Mouse (Mus musculus) myocyte (in vitro differentiated cells): ENCODE results near the gene Gpc5. TPM values are rescaled to one million over a fixed set of nuclear protein-coding genes. Genes with fewer than 3 reads are reported as not detected.

ENCODE experiments used
- H3K27me3 ChIP-seq: one replicate; pipeline ENCODE4 v1.6.1; 2011; ENCODE audit not compliant: control insufficient read depth, insufficient read depth, insufficient read length
- H3K36me3 ChIP-seq: one replicate; pipeline ENCODE4 v1.6.1; 2011; ENCODE audit not compliant: control insufficient read depth, insufficient read depth
- H3K4me2 ChIP-seq: one replicate; pipeline ENCODE4 v1.6.1; 2011; ENCODE audit warnings: low read depth, control low read depth
- H3K4me3 ChIP-seq: one replicate; pipeline ENCODE4 v1.5.1; 2011; ENCODE audit warnings: mild to moderate bottlenecking, control low read depth, moderate library complexity
- H3K79me2 ChIP-seq: one replicate; pipeline ENCODE4 v1.6.1; 2011; ENCODE audit not compliant: control insufficient read depth, insufficient read depth
- H3ac ChIP-seq: one replicate; pipeline ENCODE4 v1.6.1; 2011; ENCODE audit not compliant: control insufficient read depth, insufficient read length
- CEBPB ChIP-seq: IDR thresholded peaks from 2 replicates; pipeline ENCODE4 v1.6.1; 2011; ENCODE audit warnings: mild to moderate bottlenecking, moderate library complexity; ENCODE audit not compliant: poor library complexity, insufficient read depth, severe bottlenecking
- E2F4 ChIP-seq: IDR thresholded peaks from one replicate; pipeline ENCODE4 v1.6.1; 2011; ENCODE audit warnings: mild to moderate bottlenecking, control low read depth, moderate library complexity; ENCODE audit not compliant: insufficient read depth
- MAX ChIP-seq: IDR thresholded peaks from one replicate; pipeline ENCODE4 v1.6.1; 2011; ENCODE audit warnings: low read depth, mild to moderate bottlenecking, control low read depth
- MYOD1 ChIP-seq, 3 experiments: IDR thresholded peaks; one replicate each; pipeline ENCODE4 v1.6.1; 2011; ENCODE audit warnings: control low read depth in 2 of 3, low read depth in 2 of 3, mild to moderate bottlenecking in 2 of 3, moderate library complexity in 1 of 3; ENCODE audit not compliant: insufficient read length in 2 of 3, control insufficient read depth in 1 of 3
- MYOG ChIP-seq, 3 experiments: IDR thresholded peaks; one replicate each; pipeline ENCODE4 v1.6.1; 2011; ENCODE audit warnings: control low read depth in 2 of 3, low read depth in 2 of 3, mild to moderate bottlenecking in 2 of 3; ENCODE audit not compliant: insufficient read length in 2 of 3, control insufficient read depth in 1 of 3, insufficient read depth in 1 of 3
- POLR2A ChIP-seq: IDR thresholded peaks from one replicate; pipeline ENCODE4 v1.6.1; 2011; ENCODE audit warnings: low read depth, mild to moderate bottlenecking, control low read depth, moderate library complexity; ENCODE audit not compliant: insufficient read length
- POLR2AphosphoS2 ChIP-seq: IDR thresholded peaks from one replicate; pipeline ENCODE4 v1.6.1; 2011; ENCODE audit warnings: low read depth, control low read depth; ENCODE audit not compliant: insufficient read length
- REST ChIP-seq: IDR thresholded peaks from one replicate; pipeline ENCODE4 v1.6.1; 2011; ENCODE audit warnings: mild to moderate bottlenecking, control low read depth, moderate library complexity; ENCODE audit not compliant: insufficient read depth, insufficient read length
- SRF ChIP-seq: IDR thresholded peaks from one replicate; pipeline ENCODE4 v1.6.1; 2011; ENCODE audit warnings: low read depth; ENCODE audit not compliant: control insufficient read depth, insufficient read length
- TCF12 ChIP-seq: IDR thresholded peaks from one replicate; pipeline ENCODE4 v1.6.1; 2011; ENCODE audit warnings: mild to moderate bottlenecking, control low read depth; ENCODE audit not compliant: poor library complexity, insufficient read depth, severe bottlenecking
- TCF3 ChIP-seq: IDR thresholded peaks from one replicate; pipeline ENCODE4 v1.6.1; 2011; ENCODE audit warnings: low read depth, control low read depth; ENCODE audit not compliant: insufficient read length
- USF1 ChIP-seq: IDR thresholded peaks from one replicate; pipeline ENCODE4 v1.6.1; 2011; ENCODE audit warnings: low read depth, mild to moderate bottlenecking, control low read depth, moderate library complexity
- polyA plus RNA-seq: library from polyadenylated mRNA; unstranded; fragments of >200 nt; fragmentation: generic; extraction: Trizol; gene quantifications from one replicate; pipeline ENCODE4 v1.2.1, GENCODE M21; 2012; ENCODE audit warnings: missing spikeins

Gene Gpc5
- polyA plus RNA-seq, 1 experiment: not detected

GRCm38 (mm10) chr14:115270445-115270844, 178.4 kb downstream of the Gpc5 start:
- H3K4me2 ChIP-seq: no peak overlapping the region
- H3ac ChIP-seq: no peak overlapping the region
- H3K36me3 ChIP-seq: no peaks in the 10 kb centered on the region
- no peaks in the 10 kb centered on the region for H3K27me3 ChIP-seq
- TF ChIP-seq USF1 (no peak), REST (no peak), POLR2AphosphoS2 (no peak), E2F4 (no peak), MYOD1 (IDR thresholded peaks at IDR 0.05; ENCODE audit: control insufficient read depth in 1 of 3, insufficient read length in 2 of 3, low read depth in 2 of 3) (no peak), TCF3 (no peak), POLR2A (no peak), SRF (no peak), TCF12 (no peak), CEBPB (no peak), MYOG (IDR thresholded peaks at IDR 0.05; ENCODE audit: control insufficient read depth in 1 of 3, insufficient read depth in 1 of 3, insufficient read length in 2 of 3, low read depth in 2 of 3) (no peak), MAX (no peak)
- H3K79me2 ChIP-seq: no peaks in the 10 kb centered on the region
- H3K4me3 ChIP-seq: no peak overlapping the region

- Histone ChIP-seq H3K4me3 (no peak overlapping the region), H3ac (no peak overlapping the region), H3K4me2 (no peak overlapping the region), H3K36me3 (no peaks in the 10 kb centered on the region), H3K27me3 (no peaks in the 10 kb centered on the region), H3K79me2 (no peaks in the 10 kb centered on the region)
- TF ChIP-seq CEBPB (no peak), MYOD1 (IDR thresholded peaks at IDR 0.05; ENCODE audit: control insufficient read depth in 1 of 3, insufficient read length in 2 of 3, low read depth in 2 of 3) (no peak), SRF (no peak), POLR2AphosphoS2 (no peak), TCF3 (no peak), MAX (no peak), POLR2A (no peak), REST (no peak), TCF12 (no peak), USF1 (no peak), E2F4 (no peak), MYOG (IDR thresholded peaks at IDR 0.05; ENCODE audit: control insufficient read depth in 1 of 3, insufficient read depth in 1 of 3, insufficient read length in 2 of 3, low read depth in 2 of 3) (no peak)
Measured at GRCm38 (mm10) chr14:115282782-115283181, 190.8 kb downstream of the Gpc5 start.

- Histone ChIP-seq H3K79me2 (no peaks in the 10 kb centered on the region), H3ac (no peak overlapping the region), H3K4me2 (no peak overlapping the region), H3K4me3 (no peak overlapping the region), H3K36me3 (no peaks in the 10 kb centered on the region), H3K27me3 (no peaks in the 10 kb centered on the region)
- TF ChIP-seq MYOG (IDR thresholded peaks at IDR 0.05; ENCODE audit: control insufficient read depth in 1 of 3, insufficient read depth in 1 of 3, insufficient read length in 2 of 3, low read depth in 2 of 3) (no peak), TCF12 (no peak), USF1 (no peak), POLR2A (no peak), REST (no peak), TCF3 (no peak), CEBPB (no peak), SRF (no peak), MYOD1 (IDR thresholded peaks at IDR 0.05; ENCODE audit: control insufficient read depth in 1 of 3, insufficient read length in 2 of 3, low read depth in 2 of 3) (no peak), POLR2AphosphoS2 (no peak), MAX (no peak), E2F4 (no peak)
Measured at GRCm38 (mm10) chr14:115324247-115324646, 232.2 kb downstream of the Gpc5 start.

GRCm38 (mm10) chr14:115326426-115326825, 234.4 kb downstream of the Gpc5 start:
- H3K4me3 ChIP-seq: no peak overlapping the region
- H3ac ChIP-seq: no peak overlapping the region
- no peaks in the 10 kb centered on the region for H3K36me3 ChIP-seq
- H3K4me2 ChIP-seq: no peak overlapping the region
- no peak for TF ChIP-seq POLR2AphosphoS2
- TF ChIP-seq SRF: no peak
- TF ChIP-seq MAX: no peak
- no peak for TF ChIP-seq TCF3
- no peak for TF ChIP-seq REST
- no peak for TF ChIP-seq MYOD1 (IDR thresholded peaks at IDR 0.05; ENCODE audit: control insufficient read depth in 1 of 3, insufficient read length in 2 of 3, low read depth in 2 of 3)
- no peak for TF ChIP-seq USF1
- H3K79me2 ChIP-seq: no peaks in the 10 kb centered on the region
- H3K27me3 ChIP-seq: no peaks in the 10 kb centered on the region

GRCm38 (mm10) chr14:115339084-115339483, 247.1 kb downstream of the Gpc5 start:
- Histone ChIP-seq H3K79me2 (no peaks in the 10 kb centered on the region), H3K4me3 (no peak overlapping the region), H3K4me2 (no peak overlapping the region), H3K36me3 (no peaks in the 10 kb centered on the region), H3K27me3 (no peaks in the 10 kb centered on the region), H3ac (no peak overlapping the region)
- TF ChIP-seq TCF3 (no peak), USF1 (no peak), POLR2AphosphoS2 (no peak), POLR2A (no peak), TCF12 (no peak), CEBPB (no peak), E2F4 (no peak), REST (no peak), MYOG (IDR thresholded peaks at IDR 0.05; ENCODE audit: control insufficient read depth in 1 of 3, insufficient read depth in 1 of 3, insufficient read length in 2 of 3, low read depth in 2 of 3) (no peak), MYOD1 (IDR thresholded peaks at IDR 0.05; ENCODE audit: control insufficient read depth in 1 of 3, insufficient read length in 2 of 3, low read depth in 2 of 3) (no peak), SRF (no peak), MAX (no peak)
